Mouse (Mus musculus) B cell, adult 2 months (primary cell): ENCODE data around the gene Eloa.

Experiments
- DNase-seq, 2 experiments: peaks; one replicate each; pipeline ENCODE4 v3.0.0; 2022

Eloa gene

DNA sequence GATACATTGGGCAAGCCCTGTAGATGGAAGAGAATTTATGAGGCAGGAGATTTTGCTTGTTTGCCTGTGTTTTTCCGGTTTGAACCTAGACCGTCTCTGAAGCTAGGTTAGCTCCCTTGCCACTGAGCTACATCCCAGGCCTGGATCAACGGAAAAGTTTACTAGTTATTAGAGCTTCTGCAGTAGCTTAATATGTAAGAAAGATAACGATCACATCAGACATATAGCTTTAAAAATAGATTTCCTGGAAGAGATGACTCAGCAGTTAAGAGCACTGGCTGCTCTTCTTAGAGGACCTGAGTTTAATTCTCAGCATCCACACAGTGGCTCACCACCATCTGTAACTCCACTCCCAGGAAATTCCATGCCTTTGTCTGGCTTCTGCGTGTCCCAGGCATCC, 7.1 kb upstream of the Eloa start:
- DNase-seq = no peak

GRCm38 (mm10) chr4:136028132-136028564, 6.6 kb upstream of the Eloa start:
- DNase-seq = peak; percentile 66 to 68

- DNase-seq = peak; percentile 31 to 40
Observed at GRCm38 (mm10) chr4:136027416-136028131, 6.0 kb upstream of the Eloa start.

DNA sequence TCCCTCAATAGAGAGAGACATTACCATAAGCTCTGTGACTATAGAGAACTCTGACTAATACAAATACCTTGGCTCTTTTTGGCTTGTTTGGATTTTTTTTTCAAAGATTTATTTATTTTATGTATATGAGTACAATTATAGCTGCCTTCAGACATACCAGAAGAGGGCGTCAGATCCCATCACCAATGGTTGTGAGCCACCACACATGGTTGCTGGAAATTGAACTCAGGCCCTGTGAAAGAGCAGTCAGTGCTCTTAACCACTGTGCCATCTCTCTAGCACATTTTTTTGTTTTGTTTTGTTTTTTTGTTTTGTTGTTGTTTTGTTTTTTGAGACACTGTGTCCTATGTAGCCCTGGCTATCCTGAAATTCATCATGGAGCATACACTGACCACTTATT, 3.8 kb upstream of the Eloa start:
- no peak for DNase-seq

DNA sequence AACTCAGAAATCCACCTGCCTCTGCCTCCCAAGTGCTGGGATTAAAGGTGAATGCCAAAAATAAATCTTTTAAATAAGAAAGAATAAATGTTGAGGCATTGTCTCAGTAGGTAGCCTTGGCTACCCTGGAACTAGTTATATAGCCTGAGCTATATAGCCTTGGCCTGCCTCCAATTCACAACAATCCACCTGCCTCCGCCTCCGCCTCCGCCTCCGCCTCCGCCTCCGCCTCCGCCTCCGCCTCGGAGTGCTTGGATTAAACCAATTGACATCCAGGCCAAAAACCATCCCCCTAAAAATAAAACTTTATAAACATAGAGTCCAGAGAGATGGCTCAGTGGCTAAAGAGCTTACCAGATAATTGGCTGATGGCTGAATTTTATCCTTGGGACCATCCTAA, 1.4 kb upstream of the Eloa start:
- no peak for DNase-seq

DNA sequence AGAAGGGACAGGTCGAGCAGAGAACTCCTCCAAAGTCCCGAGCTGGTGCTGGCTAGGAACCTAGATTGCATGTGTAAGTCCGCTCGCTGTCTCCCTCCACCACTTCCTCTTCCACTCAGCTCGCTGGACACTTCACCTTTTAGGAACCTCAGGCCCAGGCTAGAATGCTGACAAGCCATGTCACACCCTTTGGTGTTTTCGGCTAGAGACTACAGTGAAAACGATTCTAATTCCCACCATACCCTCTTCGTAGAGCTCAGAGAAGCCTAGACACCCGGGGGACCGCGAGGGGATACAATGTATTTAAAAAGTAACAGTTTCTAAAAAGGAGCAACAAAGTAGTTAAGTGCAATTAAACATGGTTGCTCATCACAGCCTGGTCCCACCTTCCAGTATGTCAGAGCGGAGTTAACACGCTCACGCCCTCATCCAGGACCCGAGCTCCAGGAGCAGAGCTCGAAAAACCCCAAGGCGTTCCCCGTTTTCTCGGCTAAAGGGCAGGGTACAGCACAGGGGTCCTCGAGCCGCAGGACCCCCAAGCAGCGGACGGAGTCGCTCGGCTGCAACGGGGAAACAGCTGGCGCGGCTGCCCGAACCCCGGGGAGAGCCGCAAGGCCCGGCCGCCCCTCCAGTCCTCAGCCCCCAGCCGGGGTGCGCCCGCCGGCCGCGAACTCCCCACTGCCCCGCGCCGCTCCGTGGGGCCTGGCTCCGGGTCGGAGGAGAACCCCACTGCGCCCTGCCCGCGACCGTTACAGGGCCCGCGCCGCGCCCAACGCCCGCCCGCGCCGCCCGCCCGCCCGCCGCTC, 617 bp downstream of the Eloa start:
- DNase-seq = no peak

DNA sequence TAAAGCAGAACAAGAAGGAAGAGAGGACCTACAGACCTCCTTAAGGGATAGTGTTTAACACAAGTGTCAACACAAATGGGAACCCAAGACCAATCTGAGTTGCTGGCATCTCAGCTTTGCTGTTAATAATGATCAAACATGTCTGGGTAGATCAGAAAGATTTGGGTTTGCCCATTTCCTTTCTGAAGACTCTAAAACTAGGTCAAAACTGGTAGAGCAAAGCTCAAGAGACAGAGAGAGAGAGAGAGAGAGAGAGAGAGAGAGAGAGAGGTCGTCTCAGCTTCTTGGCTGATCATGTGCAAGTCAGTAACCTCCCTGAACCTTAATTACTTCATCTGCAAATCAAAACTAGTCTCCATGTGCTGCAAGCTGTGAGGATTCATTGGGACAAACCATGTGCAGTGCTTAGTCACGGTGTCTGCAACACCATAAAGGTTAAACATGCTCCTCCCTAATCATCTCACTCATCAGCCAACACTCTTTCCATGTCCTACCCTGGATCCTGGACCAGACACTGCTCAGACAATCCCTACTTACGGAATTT, 5.4 kb downstream of the Eloa start:
- no peak for DNase-seq

- no peak for DNase-seq
Observed at GRCm38 (mm10) chr4:136010586-136010985, 11.0 kb downstream of the Eloa start.

DNA sequence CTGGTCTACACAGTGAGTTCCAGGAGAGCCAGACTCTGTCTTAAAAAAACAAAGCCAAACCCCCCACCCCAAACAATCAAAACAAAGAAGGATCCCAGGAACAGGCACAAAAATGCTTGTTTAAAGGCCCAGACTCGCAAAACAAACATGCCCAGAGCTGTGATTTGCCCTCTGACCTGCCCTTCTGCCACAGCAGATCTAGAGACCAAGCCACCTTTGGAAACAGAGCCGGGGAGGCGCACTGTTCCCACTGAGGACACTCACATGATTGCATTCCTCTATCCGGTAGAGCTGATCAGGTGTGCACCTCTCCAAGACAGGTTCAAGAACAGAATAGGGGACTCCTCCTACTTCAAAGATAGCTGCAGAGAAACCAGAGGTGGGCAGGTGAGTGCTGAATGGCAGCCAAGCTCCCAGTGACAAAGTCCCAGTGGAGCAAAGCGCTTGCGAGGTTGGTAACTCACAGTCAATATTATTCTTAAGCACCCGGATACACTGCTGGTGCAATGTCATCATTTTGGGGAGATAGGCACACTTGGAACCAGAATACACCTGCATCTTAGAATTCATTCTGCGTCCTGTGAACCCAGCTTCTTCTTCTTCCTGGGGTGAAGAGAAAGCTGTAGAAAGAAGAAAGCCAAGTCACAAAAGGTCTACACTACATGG, 12.6 kb downstream of the Eloa start:
- no peak for DNase-seq

DNA sequence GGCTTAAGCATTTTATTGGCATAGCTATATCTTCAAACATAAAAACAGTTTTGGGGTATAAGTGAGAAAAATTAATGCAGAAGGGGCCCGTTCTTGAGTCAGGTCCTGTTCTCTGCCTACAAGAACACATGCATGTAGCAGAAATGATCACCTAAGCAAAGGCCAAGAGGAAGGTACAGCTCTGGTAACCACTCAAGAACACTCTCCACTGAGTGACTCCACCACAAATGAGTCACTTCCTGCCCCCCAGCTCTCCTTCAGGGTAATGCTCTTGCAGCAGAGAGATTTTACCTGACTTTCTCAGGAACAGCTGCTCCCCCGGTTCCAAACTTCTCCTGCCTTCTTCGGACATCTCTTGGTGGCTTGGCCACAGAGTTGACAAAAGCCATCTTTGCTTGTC, 14.7 kb downstream of the Eloa start:
- no peak for DNase-seq

GRCm38 (mm10) chr4:136004921-136005320, 16.6 kb downstream of the Eloa start:
- no peak for DNase-seq

DNA sequence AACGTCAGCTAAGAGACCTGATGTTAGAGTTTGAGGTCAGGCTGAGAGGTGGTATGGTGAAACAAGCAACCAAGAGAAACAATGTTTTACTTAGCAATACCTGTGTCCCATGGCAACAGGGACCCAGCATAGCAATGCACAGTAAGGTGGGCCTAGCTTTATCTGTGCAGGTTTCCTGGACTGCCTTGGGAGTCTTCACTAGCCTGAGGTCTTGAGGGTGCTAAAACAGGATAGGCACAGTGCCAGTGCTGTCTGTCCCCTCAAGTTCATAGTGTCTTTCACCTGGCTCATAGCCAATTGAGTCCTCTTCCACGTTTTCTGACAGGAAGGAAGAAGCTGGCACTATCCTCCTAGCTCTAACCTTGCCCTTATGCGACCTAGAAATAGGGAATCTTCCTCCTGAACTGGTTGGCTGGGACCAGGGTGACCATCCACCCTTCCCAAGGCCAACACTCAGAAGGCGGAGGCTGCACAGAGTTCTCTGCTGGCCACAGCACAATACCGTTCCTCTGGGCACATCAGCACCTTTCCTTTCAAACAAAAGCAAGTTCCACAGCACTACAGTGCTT, 17.4 kb downstream of the Eloa start:
- DNase-seq = no peak

GRCm38 (mm10) chr4:135995118-135995517, 26.4 kb downstream of the Eloa start:
- no peak for DNase-seq

GRCm38 (mm10) chr4:135993941-135994340, 27.6 kb downstream of the Eloa start:
- DNase-seq = no peak

DNA sequence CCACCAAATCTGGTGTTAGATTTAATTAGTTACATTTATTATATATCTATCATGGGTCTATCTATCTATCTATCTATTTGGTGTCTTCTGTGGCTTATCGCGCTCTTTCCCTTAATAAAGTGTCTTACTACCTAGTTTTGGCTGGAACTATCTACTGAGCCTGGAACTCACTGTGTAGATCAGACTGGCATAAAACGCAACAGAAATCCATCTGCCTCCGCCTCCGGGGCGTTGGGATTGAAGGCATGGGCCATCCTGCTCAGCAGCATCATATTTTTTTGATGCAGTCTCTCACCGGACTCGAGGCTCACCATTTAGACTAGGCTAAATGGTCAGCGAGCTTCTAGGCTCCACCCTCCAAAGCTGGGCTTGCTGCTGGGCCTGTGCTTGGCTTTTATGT, 33.8 kb downstream of the Eloa start:
- DNase-seq = no peak

DNA sequence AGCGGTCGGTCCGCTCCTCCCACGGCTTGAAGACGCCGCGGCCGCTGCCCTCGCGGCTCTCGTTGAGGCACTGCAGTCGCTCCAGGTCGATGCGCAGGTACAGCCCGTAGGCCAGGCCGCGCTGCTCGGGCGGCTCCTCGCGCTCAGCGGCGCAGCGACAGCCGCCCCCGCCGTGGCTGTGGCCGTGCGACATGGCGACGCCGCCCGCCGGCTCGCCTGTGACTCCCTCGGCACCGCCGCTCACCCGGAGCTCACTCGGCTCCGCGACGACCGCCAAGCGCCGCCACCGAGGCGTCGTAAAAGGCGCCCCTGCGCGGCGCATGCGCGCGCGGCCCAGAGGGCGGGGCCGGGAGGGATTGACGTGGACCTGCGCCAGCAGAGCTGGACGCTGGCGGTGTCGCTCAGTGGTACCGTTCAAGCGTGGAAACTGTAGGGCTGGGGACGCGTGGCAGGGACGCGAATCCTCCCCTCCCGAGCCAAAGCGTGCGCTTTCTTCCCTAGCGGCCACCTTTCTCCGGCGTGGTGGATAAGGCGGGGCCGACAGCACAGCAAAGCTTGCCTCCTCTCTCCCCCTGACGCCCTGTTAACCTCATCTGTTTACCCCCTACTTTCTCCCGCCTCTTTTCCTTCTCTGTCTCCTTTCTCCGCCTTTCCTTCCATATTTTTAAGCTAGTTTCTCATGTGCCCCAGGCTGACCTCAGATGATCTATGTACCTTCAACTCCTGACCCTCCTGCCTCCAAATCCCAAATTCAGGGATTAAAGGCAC, 34.4 kb downstream of the Eloa start, which contains the start of gene Pithd1:
TSS of gene Pithd1 (minus strand) at position 322 of the 768 bp plus-strand sequence.
- peak; percentile 96 for DNase-seq

- DNase-seq = peak; percentile 21 to 26
Observed at GRCm38 (mm10) chr4:135986301-135986942, 35.1 kb downstream of the Eloa start.

DNA sequence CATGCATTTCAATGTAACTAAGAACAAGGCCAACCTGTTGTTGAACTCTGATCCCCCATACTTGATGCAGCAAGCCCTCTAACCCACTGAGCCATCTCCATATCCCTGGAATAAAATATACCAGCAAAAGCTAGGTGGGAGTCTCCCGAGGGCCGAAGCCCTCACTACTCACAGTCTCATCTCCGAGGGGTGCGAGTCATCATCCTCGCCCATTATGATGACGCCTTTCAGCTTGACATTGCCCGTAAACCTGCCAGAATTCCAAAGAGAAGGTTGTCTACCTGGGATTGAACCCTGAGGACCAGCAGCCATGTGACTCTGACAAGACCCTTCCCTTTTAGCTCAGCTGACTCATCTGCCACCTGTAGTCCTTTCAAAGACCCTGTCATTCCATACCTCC, 35.8 kb downstream of the Eloa start:
- no peak for DNase-seq

DNA sequence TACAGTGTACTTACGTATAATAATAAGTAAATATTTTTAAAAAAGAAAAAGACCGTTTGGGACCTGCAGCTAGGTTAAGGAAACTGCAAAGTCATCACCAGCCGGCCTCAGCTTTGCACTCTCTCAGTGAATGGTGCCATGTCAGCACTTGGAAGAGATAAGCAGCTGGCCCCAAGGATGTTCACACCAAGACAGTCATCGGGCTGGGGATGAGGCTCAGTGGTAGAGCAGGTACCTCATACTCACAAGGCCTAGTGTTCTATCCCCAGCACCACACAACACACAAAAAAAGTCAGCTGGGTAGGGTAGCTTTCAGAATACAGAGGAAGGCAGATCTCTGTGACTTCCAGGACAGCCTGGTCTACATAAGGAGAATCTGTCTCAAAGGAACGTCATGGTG, 36.4 kb downstream of the Eloa start:
- DNase-seq = no peak

DNA sequence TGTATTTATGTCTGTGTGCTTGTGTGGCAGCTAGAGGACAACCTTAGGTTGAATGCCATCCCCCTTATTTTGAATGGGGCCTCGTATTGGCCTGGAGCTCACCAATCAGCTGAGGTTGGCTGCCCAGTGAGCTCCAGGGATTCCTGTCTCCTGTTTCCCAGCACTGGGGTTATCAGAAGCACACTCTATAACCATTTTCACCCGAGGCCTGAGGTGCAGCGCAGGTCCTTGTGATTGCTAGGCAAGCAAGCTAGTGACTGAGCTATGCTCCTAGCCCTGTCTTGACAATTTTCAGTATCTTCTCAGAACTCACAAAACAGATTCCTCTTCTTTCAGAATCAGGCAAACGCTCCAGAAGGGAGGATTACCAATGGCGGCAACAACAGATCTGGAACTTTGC, 37.0 kb downstream of the Eloa start:
- DNase-seq = no peak

DNA sequence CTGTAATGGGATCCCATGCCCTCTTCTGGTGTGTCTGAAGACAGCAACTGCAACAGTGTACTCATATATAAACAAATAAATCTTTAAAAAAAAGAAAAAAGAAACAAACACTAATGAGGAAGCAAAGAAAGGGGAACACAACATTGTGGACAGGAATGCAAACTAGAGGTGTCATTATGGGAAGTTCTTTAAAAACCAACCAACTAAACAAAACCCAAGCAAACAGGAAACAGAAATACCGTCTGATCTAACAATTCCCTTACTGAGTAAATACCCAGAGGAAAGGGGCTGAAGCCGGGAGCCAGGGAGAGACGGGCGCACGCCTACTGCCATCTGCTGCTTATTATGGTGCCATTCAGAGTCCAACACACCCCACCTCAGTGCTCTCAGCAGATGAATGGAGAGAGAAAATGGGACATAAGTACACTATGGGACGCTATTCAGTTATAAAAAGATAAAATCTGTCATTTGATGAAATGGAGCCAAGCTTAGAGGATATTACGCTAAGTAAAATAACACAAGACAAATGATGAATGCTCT, 40.0 kb downstream of the Eloa start:
- peak; percentile 29 to 35 for DNase-seq
